Mouse (Mus musculus) lung, postnatal 4 days (tissue): Measurements from ENCODE around the gene Fam120a.
A peak's percentile ranks its signal among the peaks of the same experiment; 100 is the strongest.

Source experiments
- DNase-seq, 2 experiments: peaks; one replicate each; pipeline ENCODE4 v3.0.0; 2021

Gene Fam120a

GRCm38 (mm10) chr13:48851719-48852118 is 116.1 kb downstream of the Fam120a start:
- DNase-seq = no peak

- no peak for DNase-seq
These were observed 117.0 kb downstream of the Fam120a start for GRCm38 (mm10) chr13:48850771-48851170.

- DNase-seq = no peak
These were observed 117.5 kb downstream of the Fam120a start for GRCm38 (mm10) chr13:48850326-48850725.

GRCm38 (mm10) chr13:48849155-48849554 is 118.7 kb downstream of the Fam120a start:
- DNase-seq = peak; percentile 51 to 61

- no peak for DNase-seq
These were observed 122.5 kb downstream of the Fam120a start for GRCm38 (mm10) chr13:48845308-48845707.

- DNase-seq = no peak
These were observed 124.3 kb downstream of the Fam120a start for GRCm38 (mm10) chr13:48843530-48843929.

GRCm38 (mm10) chr13:48841905-48842592 is 125.8 kb downstream of the Fam120a start:
- peak in 1 of 2 experiments; percentile 27 for DNase-seq

- no peak for DNase-seq
These were observed 129.5 kb downstream of the Fam120a start for GRCm38 (mm10) chr13:48838284-48838683.

- DNase-seq = no peak
These were observed 130.3 kb downstream of the Fam120a start for GRCm38 (mm10) chr13:48837537-48837936.

- DNase-seq = no peak
These were observed 137.1 kb downstream of the Fam120a start for GRCm38 (mm10) chr13:48830528-48831250.

- no peak for DNase-seq
These were observed 138.0 kb downstream of the Fam120a start for GRCm38 (mm10) chr13:48829780-48830179.
